Mouse (Mus musculus) liver, embryonic 11.5 days (tissue): ENCODE results near the gene Ugt2b5. TPM values are rescaled to one million over a fixed set of nuclear protein-coding genes. Genes with fewer than 3 reads are reported as not detected.

ENCODE experiments used
- ATAC-seq: fragments of 200-750 bp; cut with Nextera tagmentation; replicated peaks from 2 replicates; pipeline ENCODE4 v1.8.0; 2017; ENCODE audit warnings: moderate number of reproducible peaks, mild to moderate bottlenecking, moderate TSS enrichment, moderate library complexity; ENCODE audit not compliant: low FRiP score
- DNase-seq: peaks from one replicate; pipeline ENCODE4 v3.0.0-alpha.2; 2017; ENCODE audit warnings: low spot score
- H3K27ac ChIP-seq: fragments of 300-500 bp; sonication (generic); 2 replicates; pipeline ENCODE4 v1.5.1; 2014; ENCODE audit warnings: mild to moderate bottlenecking, low read depth, low read length, control low read depth
- H3K27me3 ChIP-seq: fragments of 300-500 bp; sonication (generic); replicated peaks from 2 replicates; pipeline ENCODE4 v1.6.1; 2014; ENCODE audit warnings: low read length, mixed read lengths; ENCODE audit not compliant: control insufficient read depth, insufficient read depth
- H3K36me3 ChIP-seq: fragments of 300-500 bp; sonication (generic); 2 replicates; pipeline ENCODE4 v1.6.1; 2014; ENCODE audit warnings: mild to moderate bottlenecking, low read length, moderate library complexity, mixed read lengths; ENCODE audit not compliant: control insufficient read depth, insufficient read depth
- H3K4me1 ChIP-seq: fragments of 300-500 bp; sonication (generic); replicated peaks from 2 replicates; pipeline ENCODE4 v1.6.1; 2014; ENCODE audit warnings: low read length, mixed read lengths; ENCODE audit not compliant: control insufficient read depth, insufficient read depth
- H3K4me2 ChIP-seq: fragments of 300-500 bp; sonication (generic); 2 replicates; pipeline ENCODE4 v1.6.1; 2014; ENCODE audit warnings: mild to moderate bottlenecking, control low read depth, moderate library complexity
- H3K4me3 ChIP-seq: fragments of 300-500 bp; sonication (generic); 2 replicates; pipeline ENCODE4 v1.5.1; 2014; ENCODE audit warnings: low read depth, low read length, control low read depth
- H3K9ac ChIP-seq: fragments of 300-500 bp; sonication (generic); 2 replicates; pipeline ENCODE4 v1.6.1; 2014; ENCODE audit warnings: low read depth, low read length, control low read depth
- H3K9me3 ChIP-seq: fragments of 300-500 bp; sonication (generic); 2 replicates; pipeline ENCODE4 v1.6.1; 2016; ENCODE audit warnings: low read length, inconsistent platforms, mixed read lengths; ENCODE audit not compliant: control insufficient read depth
- WGBS: fragments of 180-500 bp; shearing (Covaris S2); extraction: QIAGEN DNeasy Blood & Tissue Kit; methylation state at CpG from one replicate; pipeline ENCODE4 v1.1.7; 2014; 5-methylcytosine and 5-hydroxymethylcytosine counted together
- polyA plus RNA-seq: library from polyadenylated mRNA; unstranded; fragments of >200 nt; fragmentation: Nextera tagmentation; extraction: Ambion mirVana; gene quantifications from 2 replicates; pipeline ENCODE4 v1.2.1, GENCODE M21; 2014

Ugt2b5 gene
- polyA plus RNA-seq, 1 experiment from 2014 or later, result 1.4 TPM

DNA sequence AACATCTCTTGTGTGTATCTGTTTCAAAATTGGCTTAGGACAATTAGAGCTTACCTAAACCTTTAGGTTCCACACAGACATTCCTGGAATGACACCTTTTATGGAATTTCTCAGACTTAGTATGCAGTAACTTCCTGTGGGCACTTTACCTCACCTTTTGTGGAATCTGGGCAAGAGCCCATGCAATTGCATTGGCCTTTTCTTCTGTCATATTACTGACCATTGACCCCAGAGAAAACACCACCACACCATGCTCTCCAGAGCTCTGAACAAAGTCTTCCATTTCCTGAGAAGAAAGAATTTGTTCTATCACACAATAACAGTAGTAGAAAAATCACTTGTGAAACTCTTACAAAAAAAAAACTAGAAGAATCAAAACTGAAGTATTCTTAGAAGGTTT is 50.9 kb downstream of the Ugt2b5 start:
- Histone ChIP-seq H3K27ac (no peak overlapping the region), H3K36me3 (no peaks in the 10 kb centered on the region), H3K27me3 (no peaks in the 10 kb centered on the region), H3K9ac (no peak overlapping the region), H3K4me1 (no peaks in the 10 kb centered on the region), H3K4me3 (no peak overlapping the region), H3K4me2 (no peak overlapping the region), H3K9me3 (no peaks in the 10 kb centered on the region)
- DNase-seq (no peak), ATAC-seq (no peak)

DNA sequence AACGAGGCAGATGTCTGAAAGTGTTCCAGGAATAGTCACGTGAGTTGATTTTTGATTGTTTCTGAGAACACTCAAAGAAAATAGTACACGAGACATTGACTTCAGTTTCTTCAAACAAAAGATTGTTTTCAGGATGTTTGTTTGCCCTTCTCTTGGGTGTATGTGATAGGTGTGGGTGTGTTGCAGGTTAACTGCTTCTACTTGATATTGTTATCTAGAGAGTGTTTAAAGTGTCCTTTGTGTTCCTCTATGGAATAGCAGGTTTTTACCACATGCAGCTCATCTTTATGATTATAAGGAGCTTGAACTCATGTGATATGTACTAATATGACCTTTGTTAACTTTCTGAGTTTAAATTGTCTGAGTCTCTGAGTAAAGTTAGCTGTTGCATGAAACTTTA is 53.8 kb downstream of the Ugt2b5 start:
- ATAC-seq, result no peak
- Histone ChIP-seq H3K4me2 (no peak overlapping the region), H3K9ac (no peak overlapping the region), H3K4me3 (no peak overlapping the region), H3K9me3 (no peaks in the 10 kb centered on the region), H3K27ac (no peak overlapping the region), H3K36me3 (no peaks in the 10 kb centered on the region), H3K4me1 (no peaks in the 10 kb centered on the region), H3K27me3 (no peaks in the 10 kb centered on the region)
- DNase-seq, result no peak
- WGBS, result 60% methylated on average over 3 of the region's 3 CpGs

Other genes with a start within 250 kb of the Ugt2b5 start
- 20.1 and 21.9 TPM in 2 replicates for gene Ugt2b34, start 233.4 kb downstream of the Ugt2b5 start, polyA plus RNA-seq
- 0.12 TPM in 1 of 2 replicates, not detected in the other for gene Ugt2b1, start 213.8 kb downstream of the Ugt2b5 start, polyA plus RNA-seq
- gene Ugt2b35, start 139.5 kb downstream of the Ugt2b5 start, polyA plus RNA-seq, result 0.30 and 0.38 TPM in 2 replicates
- 1.5 and 1.8 TPM in 2 replicates for gene Ugt2b36, start 47.8 kb downstream of the Ugt2b5 start, polyA plus RNA-seq
- gene Ugt2b37, start 114.5 kb upstream of the Ugt2b5 start, polyA plus RNA-seq, result not detected in 2 replicates
- not detected in 2 replicates for gene Ugt2a3, start 196.9 kb upstream of the Ugt2b5 start, polyA plus RNA-seq